Mouse (Mus musculus) spleen, adult 2 months (tissue): ENCODE data around the gene Hoxb3.

ENCODE experiments used
- CTCF ChIP-seq: fragments of 200-500 bp; IDR thresholded peaks from 2 replicates; pipeline ENCODE4 v1.5.1; 2011; ENCODE audit warnings: mild to moderate bottlenecking, inconsistent platforms; ENCODE audit not compliant: insufficient read depth, insufficient read length, insufficient replicate concordance; ENCODE audit errors: extremely low read depth
- POLR2A ChIP-seq: fragments of 200-500 bp; IDR thresholded peaks from 2 replicates; pipeline ENCODE4 v1.6.1; 2011; ENCODE audit warnings: low read depth, low read length, inconsistent platforms

DNA sequence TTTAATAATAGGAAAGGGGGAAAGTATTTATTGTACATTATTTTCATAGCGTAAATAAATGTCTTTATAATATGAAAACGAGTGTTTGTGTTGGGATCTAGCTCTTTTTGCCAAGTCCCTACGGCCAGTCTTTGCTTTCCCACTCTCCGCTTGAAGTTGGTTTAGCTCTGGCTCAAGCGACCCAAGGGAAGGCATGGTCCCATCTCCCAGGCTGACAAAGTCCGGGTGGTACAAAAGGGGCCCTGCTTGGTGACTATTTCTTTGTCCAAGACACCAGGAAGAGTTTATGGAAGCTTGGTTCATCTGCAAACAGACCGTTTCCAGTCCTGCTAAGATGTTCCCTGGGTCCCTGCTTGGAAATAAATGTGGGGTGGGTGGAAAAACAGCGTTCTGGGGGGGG, 30.8 kb downstream of the Hoxb3 start:
- TF ChIP-seq POLR2A, result no peak
- TF ChIP-seq CTCF, result no peak
